Mouse (Mus musculus) ovary, adult 2 months (tissue): ENCODE results near the gene Gjc2. TPM values are rescaled to one million over a fixed set of nuclear protein-coding genes. Genes with fewer than 3 reads are reported as not detected.

Source experiments
- polyA plus RNA-seq: library from polyadenylated mRNA; depleted of rRNA; stranded (reverse); fragments of >200 nt; gene quantifications from 2 replicates; pipeline ENCODE4 v1.2.3, GENCODE M21; 2012; rRNA removed

Gene Gjc2
- polyA plus RNA-seq: 10.5 and 15.1 TPM in 2 replicates

GRCm38 (mm10) chr11:59182864-59183331 lies at the start of gene Gjc2:
Gene Gjc2 (minus strand): TSS chr11:59183213.

GRCm38 (mm10) chr11:59228122-59228953 lies 45.3 kb upstream of the Gjc2 start, which contains the start of gene Arf1:
Gene Arf1 (minus strand): TSS chr11:59228270.

GRCm38 (mm10) chr11:59208153-59208831 lies 25.3 kb upstream of the Gjc2 start, which contains the start of gene 2310033P09Rik:
Gene 2310033P09Rik (plus strand): TSS chr11:59208321.

GRCm38 (mm10) chr11:59202081-59202995 lies 19.3 kb upstream of the Gjc2 start, which contains the start of gene Mrpl55:
Gene Mrpl55 (plus strand): TSS chr11:59202486.

GRCm38 (mm10) chr11:59192059-59192386 lies 9.0 kb upstream of the Gjc2 start, which contains the start of gene Guk1:
Gene Guk1 (minus strand): TSS chr11:59192212.

GRCm38 (mm10) chr11:59163255-59164236 lies 19.5 kb downstream of the Gjc2 start, which contains the start of gene Iba57:
Gene Iba57 (minus strand): TSS chr11:59163739.

GRCm38 (mm10) chr11:59135904-59136452 lies 47.0 kb downstream of the Gjc2 start, which contains the start of gene Obscn:
Gene Obscn (minus strand): TSS chr11:59136402.

Other genes with a start within 250 kb of the Gjc2 start
- 340 and 524 TPM in 2 replicates for gene Rnf187, start 244.3 kb downstream of the Gjc2 start, polyA plus RNA-seq
- 3.8 and 4.6 TPM in 2 replicates for gene Hist3h2ba, start 234.3 kb downstream of the Gjc2 start, polyA plus RNA-seq
- 22.2 and 26.2 TPM in 2 replicates for gene Hist3h2a, start 228.5 kb downstream of the Gjc2 start, polyA plus RNA-seq
- 0.36 and 0.40 TPM in 2 replicates for gene Trim17, start 228.5 kb downstream of the Gjc2 start, polyA plus RNA-seq
- gene Trim11, start 205.1 kb downstream of the Gjc2 start, polyA plus RNA-seq: 33.3 and 39.5 TPM in 2 replicates
- 0.94 and 1.0 TPM in 2 replicates for gene Obscn, start 46.8 kb downstream of the Gjc2 start, polyA plus RNA-seq
- 9.6 and 11.7 TPM in 2 replicates for gene Iba57, start 19.5 kb downstream of the Gjc2 start, polyA plus RNA-seq
- 225 and 229 TPM in 2 replicates for gene Guk1, start 9.0 kb upstream of the Gjc2 start, polyA plus RNA-seq
- 46.3 and 59.7 TPM in 2 replicates for gene Mrpl55, start 19.3 kb upstream of the Gjc2 start, polyA plus RNA-seq
- gene 2310033P09Rik, start 25.1 kb upstream of the Gjc2 start, polyA plus RNA-seq: 28.7 and 30.8 TPM in 2 replicates
- gene Arf1, start 45.1 kb upstream of the Gjc2 start, polyA plus RNA-seq: 678 and 802 TPM in 2 replicates
- not detected in 2 replicates for gene Wnt3a, start 107.5 kb upstream of the Gjc2 start, polyA plus RNA-seq
- 10.2 and 12.6 TPM in 2 replicates for gene Wnt9a, start 123.7 kb upstream of the Gjc2 start, polyA plus RNA-seq
- gene Prss38, start 192.4 kb upstream of the Gjc2 start, polyA plus RNA-seq: not detected in 2 replicates